Mouse (Mus musculus): Measurements from ENCODE around the gene Raph1.
A peak's percentile ranks its signal among the peaks of the same experiment; 100 is the strongest.
"Not testable (repeated sequence)": the region's sequence is repeated elsewhere in the genome, so short reads cannot be mapped to it uniquely, and the experiment has no call there.

Gene Raph1

GRCm38 (mm10) chr1:60565270-60565920, 1.5 kb downstream of the Raph1 start:
- peak; percentile 50 for DNase-seq (ENCODE audit: extremely low spot score, low spot score)

- no peak for DNase-seq (ENCODE audit: extremely low spot score, low spot score)
Measured at GRCm38 (mm10) chr1:60564691-60565090, 2.2 kb downstream of the Raph1 start.

DNA sequence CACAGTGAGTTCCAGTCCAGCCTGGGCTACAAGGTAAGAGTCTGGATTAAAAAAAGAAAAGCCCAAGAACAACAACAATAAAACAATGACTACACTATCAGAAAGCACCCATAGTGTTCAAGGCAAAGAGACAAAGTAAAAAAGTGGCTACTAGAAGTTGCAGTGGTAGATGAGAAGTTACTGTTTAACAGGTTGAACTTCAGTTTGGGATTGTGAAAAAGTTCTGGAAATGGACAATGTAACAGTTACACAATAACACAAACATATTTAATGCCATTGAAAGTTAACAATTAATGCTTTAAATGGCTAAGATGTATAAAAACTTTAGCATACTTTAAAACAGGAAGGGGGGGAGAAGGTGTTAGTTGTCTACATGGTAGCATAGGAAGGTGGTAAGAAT, 3.9 kb downstream of the Raph1 start:
- no peak for DNase-seq (ENCODE audit: extremely low spot score, low spot score)

GRCm38 (mm10) chr1:60543681-60544080, 23.2 kb downstream of the Raph1 start:
- DNase-seq (ENCODE audit: extremely low spot score, low spot score): no peak

- DNase-seq (ENCODE audit: extremely low spot score, low spot score): no peak
Measured at GRCm38 (mm10) chr1:60539272-60539671, 27.6 kb downstream of the Raph1 start.

- no peak for DNase-seq (ENCODE audit: extremely low spot score, low spot score)
Measured at GRCm38 (mm10) chr1:60534932-60535331, 32.0 kb downstream of the Raph1 start.

DNA sequence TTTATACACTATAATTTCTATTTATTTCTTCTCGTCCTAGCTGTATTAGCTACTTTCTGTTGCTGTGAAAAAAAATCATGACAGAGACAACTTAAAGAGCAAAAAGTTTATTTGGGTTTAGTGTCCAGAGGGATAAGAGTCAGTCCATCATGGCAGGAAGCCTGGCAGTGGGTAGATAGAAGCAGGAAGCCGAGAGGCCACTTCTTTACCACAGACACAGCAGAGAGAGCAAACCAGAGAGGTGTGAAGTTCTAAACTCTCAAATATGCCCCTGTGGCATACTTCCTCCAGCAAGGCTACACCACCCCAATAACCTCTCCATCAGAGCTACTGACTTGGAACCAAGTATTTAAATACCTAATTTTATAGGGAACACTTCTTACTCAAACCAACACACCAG, 36.3 kb downstream of the Raph1 start:
- DNase-seq (ENCODE audit: extremely low spot score, low spot score): no peak

DNA sequence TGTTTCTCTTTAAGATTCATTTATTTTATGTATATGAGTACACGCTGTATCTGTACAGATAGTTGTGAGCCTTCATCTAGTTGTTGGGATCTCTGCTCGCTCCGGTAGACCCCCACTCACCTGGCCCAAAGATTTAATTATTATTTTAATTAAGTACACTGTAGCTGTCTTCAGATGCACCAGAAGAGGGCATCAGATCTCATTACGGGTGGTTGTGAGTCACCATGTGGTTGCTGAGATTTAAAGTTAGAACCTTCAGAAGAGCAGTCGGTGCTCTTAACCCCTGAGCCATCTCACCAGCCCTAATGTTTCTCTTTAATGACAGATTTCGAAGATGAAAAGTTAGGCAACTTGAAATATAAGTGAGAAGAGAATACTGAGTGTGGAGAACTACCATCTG, 36.8 kb downstream of the Raph1 start:
- no peak for DNase-seq (ENCODE audit: extremely low spot score, low spot score)

- DNase-seq (ENCODE audit: extremely low spot score, low spot score): no peak
Measured at GRCm38 (mm10) chr1:60510584-60510983, 56.3 kb downstream of the Raph1 start.

DNA sequence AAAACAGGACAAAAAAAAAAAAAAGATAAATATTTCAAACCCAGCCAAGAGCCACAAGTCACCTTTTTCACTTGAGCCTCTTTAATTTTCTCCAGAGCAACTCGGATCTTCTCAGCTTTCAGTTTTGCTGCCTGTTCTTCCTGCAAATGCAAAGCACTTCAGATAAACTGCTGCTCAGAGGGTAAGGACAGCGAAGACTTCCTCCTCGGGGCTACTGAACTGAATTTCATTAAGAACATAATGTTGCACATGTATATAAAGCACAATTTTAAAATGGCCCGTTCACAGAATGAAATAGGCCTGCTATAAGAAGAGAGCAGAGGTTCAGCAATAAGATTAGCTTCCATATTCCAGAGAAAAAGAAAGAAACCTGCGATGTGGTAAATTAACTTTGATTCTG, 63.4 kb downstream of the Raph1 start:
- DNase-seq (ENCODE audit: extremely low spot score, low spot score): no peak

GRCm38 (mm10) chr1:60493421-60493820, 73.5 kb downstream of the Raph1 start:
- DNase-seq (ENCODE audit: extremely low spot score, low spot score): no peak

DNA sequence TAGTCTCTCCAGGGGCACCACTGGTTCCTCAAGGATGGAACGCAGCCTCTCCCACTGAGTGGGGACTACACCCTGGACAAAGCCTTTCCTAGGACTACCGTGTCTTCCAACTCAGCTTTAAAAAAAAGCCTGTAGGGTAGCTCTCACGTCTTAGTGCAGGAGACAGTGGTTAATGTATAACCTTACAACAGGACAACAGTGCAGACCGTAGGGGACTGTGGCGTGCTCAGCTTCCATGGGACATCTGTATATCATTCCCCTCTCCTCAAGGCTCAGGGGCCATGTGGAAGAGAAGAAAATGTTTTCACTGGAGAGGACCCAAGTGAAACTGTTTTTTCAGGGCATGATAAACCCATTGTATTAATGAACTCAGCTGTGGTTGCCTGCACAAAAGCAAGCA, 74.5 kb downstream of the Raph1 start:
- DNase-seq (ENCODE audit: extremely low spot score, low spot score): no peak

DNA sequence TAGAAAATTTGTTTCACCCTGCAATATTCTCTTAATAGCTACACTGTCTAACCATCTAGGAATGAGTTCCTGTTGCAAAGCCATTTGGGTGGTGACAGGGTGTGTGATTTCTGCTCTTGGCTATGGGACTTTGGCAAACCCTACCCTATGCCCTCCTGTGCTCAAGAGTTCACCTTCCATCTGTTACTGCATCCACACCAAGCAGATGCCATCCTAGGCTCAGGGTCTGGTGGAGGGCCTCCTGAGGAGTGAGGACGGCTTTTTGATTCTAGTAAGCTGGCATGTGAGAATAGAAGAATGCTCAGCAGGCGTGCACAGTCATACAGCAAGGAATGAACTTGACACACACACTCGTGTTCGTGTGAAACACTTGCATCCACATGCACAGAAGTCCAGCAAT, 76.4 kb downstream of the Raph1 start:
- DNase-seq (ENCODE audit: extremely low spot score, low spot score): no peak

GRCm38 (mm10) chr1:60489660-60490059, 77.2 kb downstream of the Raph1 start:
- DNase-seq (ENCODE audit: extremely low spot score, low spot score): no peak

- DNase-seq (ENCODE audit: extremely low spot score, low spot score): no peak
Measured at GRCm38 (mm10) chr1:60488635-60489034, 78.3 kb downstream of the Raph1 start.

DNA sequence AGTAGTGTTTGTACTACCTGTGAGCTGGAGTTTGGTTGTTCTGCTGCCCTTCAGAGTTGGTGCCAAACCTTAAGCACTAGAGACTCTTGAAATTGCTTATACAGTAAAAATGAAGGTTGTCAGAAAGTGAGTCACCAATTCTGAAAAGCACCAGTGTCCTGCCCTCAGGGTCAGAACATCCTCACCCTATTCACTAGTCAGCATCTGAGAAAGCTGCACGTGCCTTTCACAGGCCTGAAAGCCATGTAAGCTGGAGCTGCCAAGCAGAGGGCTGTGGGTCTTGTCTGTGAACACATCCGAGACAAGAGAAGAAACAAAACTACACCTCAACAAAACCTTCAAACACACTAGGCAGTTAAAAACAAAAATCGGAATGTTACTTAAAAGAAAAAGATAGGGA, 81.3 kb downstream of the Raph1 start:
- DNase-seq (ENCODE audit: extremely low spot score, low spot score): no peak

GRCm38 (mm10) chr1:60482881-60483280, 84.0 kb downstream of the Raph1 start:
- DNase-seq (ENCODE audit: extremely low spot score, low spot score): no peak

- no peak for DNase-seq (ENCODE audit: extremely low spot score, low spot score)
Measured at GRCm38 (mm10) chr1:60481561-60481960, 85.3 kb downstream of the Raph1 start.

DNA sequence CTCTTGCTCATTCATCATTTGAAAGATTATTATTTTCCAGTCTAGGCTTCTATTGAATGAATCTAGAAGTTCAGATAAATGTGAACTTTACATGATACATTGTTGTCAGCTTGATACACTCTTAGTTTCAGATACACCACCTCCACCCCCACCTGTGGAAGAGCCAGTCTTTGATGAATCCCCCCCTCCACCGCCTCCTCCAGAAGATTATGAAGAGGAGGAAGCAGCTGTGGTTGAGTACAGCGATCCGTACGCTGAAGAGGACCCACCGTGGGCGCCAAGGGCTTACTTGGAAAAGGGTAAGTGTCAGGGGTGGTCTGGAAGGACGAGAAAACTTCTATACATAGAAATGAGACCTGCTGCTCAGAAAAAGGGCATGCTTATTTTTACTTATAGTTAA, 96.4 kb downstream of the Raph1 start:
- DNase-seq (ENCODE audit: extremely low spot score, low spot score): no peak

DNA sequence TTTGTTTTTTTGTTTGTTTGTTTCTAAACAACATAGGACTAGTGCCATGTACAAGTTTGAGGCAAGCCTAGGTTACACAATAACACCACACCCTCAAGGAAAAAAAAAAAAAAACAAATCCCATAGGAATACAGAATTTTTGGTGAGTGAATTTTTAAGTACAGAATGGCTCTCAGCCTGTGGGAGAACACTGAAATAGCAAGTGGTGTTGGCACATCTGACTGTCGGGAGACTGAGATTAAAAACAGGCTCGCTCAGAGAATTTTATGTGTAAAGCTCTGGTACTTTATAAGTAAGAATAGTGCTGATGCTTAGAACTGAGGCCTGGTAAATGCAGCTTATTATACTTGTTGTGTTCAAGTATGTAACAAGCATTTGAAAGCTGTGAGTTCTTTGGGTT, 97.4 kb downstream of the Raph1 start:
- DNase-seq (ENCODE audit: extremely low spot score, low spot score): no peak

- no peak for DNase-seq (ENCODE audit: extremely low spot score, low spot score)
Measured at GRCm38 (mm10) chr1:60460623-60461022, 106.3 kb downstream of the Raph1 start.

DNA sequence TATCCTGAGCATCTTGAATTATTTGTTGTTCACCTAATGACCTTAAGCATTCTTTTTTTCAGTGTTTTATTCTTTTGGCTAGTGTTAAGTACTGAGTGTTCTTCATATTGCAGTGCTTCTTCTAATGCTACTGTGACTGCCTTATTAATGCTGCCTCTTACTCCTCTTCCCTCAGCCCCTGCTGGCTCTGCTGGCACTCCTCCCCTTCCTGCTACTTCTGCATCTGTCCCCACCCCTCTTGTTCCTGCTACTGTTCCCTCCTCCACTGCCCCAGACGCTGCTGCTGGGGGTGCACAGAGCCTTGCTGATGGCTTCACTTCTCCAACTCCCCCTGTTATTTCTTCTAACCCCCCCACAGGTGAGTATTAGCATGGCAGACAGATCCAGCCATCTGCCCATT, 117.0 kb downstream of the Raph1 start:
- DNase-seq (ENCODE audit: extremely low spot score, low spot score): no peak

- DNase-seq (ENCODE audit: extremely low spot score, low spot score): no peak
Measured at GRCm38 (mm10) chr1:60447067-60447466, 119.8 kb downstream of the Raph1 start.

DNA sequence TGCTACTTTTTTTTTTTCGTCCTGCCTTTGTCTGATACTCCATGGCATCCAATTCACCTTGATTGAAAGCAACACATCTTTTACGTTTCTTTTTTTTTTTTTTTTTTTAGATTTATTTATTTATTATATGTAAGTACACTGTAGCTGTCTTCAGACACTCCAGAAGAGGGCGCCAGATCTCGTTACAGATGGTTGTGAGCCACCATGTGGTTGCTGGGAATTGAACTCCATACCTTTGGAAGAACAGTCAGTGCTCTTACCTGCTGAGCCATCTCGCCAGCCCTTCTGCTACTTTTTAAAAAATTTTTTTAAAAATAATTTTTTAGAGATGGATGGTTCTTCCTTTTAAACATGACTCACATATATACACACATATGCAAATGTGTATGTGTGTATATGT, 125.5 kb downstream of the Raph1 start:
- DNase-seq (ENCODE audit: extremely low spot score, low spot score): not testable (repeated sequence)
